Mouse (Mus musculus) liver, embryonic 14.5 days (tissue): ENCODE measurements at regions not wholly inside any gene's neighbourhood (a gene's known extent, or its start where the extent isn't known, plus 50 kb on each side); places are given as distances from the start of the nearest gene placed in this dataset.

Experiments used
- ATAC-seq: fragments of 200-750 bp; cut with Nextera tagmentation; 2 replicates; pipeline ENCODE4 v1.8.0; 2017; ENCODE audit warnings: moderate number of reproducible peaks, mild to moderate bottlenecking, moderate library complexity; ENCODE audit not compliant: insufficient read depth
- DNase-seq, 3 experiments: peaks; one replicate each; pipeline ENCODE4 v3.0.0-alpha.2; 2012 to 2013; ENCODE audit warnings: low read depth in 3 of 3, low spot score in 3 of 3
- H3K27ac ChIP-seq: fragments of 300-500 bp; sonication (generic); 2 replicates; pipeline ENCODE4 v1.5.1; 2014; ENCODE audit warnings: moderate library complexity, mild to moderate bottlenecking, control low read depth, inconsistent platforms
- H3K27me3 ChIP-seq: fragments of 300-500 bp; sonication (generic); 2 replicates; pipeline ENCODE4 v1.6.1; 2014; ENCODE audit warnings: mild to moderate bottlenecking, low read length, moderate library complexity; ENCODE audit not compliant: control insufficient read depth, insufficient read depth
- H3K36me3 ChIP-seq: fragments of 300-500 bp; sonication (generic); replicated peaks from 2 replicates; pipeline ENCODE4 v1.6.1; 2014; ENCODE audit warnings: low read depth; ENCODE audit not compliant: control insufficient read depth, insufficient read depth
- H3K4me1 ChIP-seq, 2 experiments: fragments of 200-500 bp in 1 of 2; fragments of 300-500 bp in 1 of 2; sonication (generic) in 1 of 2; replicated peaks; 2 replicates each; pipeline ENCODE4 v1.6.1; 2012 to 2014; ENCODE audit warnings: antibody characterized with exemption in 1 of 2, inconsistent platforms in 1 of 2, low read length in 1 of 2; ENCODE audit not compliant: control insufficient read depth in 2 of 2, insufficient read depth in 2 of 2
- H3K4me2 ChIP-seq: fragments of 300-500 bp; sonication (generic); 2 replicates; pipeline ENCODE4 v1.6.1; 2014; ENCODE audit warnings: low read depth, mild to moderate bottlenecking, control low read depth, moderate library complexity
- H3K4me3 ChIP-seq, 2 experiments: fragments of 200-500 bp in 1 of 2; fragments of 300-500 bp in 1 of 2; sonication (generic) in 1 of 2; 2 replicates each; pipeline ENCODE4 v1.5.1; 2012 to 2014; ENCODE audit warnings: low read depth in 2 of 2, low read length in 2 of 2, mild to moderate bottlenecking in 2 of 2, control low read depth in 1 of 2, inconsistent platforms in 1 of 2, moderate library complexity in 1 of 2; ENCODE audit not compliant: insufficient read depth in 1 of 2
- H3K9ac ChIP-seq: fragments of 300-500 bp; sonication (generic); replicated peaks from 2 replicates; pipeline ENCODE4 v1.6.1; 2014; ENCODE audit warnings: mild to moderate bottlenecking, control low read depth, moderate library complexity
- H3K9me3 ChIP-seq: fragments of 300-500 bp; sonication (generic); 2 replicates; pipeline ENCODE4 v1.6.1; 2016; ENCODE audit warnings: low read length, mixed read lengths; ENCODE audit not compliant: control insufficient read depth
- CTCF ChIP-seq: IDR thresholded peaks from 2 replicates; pipeline ENCODE4 v1.5.1; 2016; ENCODE audit warnings: antibody characterized with exemption, low read depth, control low read depth
- EP300 ChIP-seq: IDR thresholded peaks from 2 replicates; pipeline ENCODE4 v1.6.1; 2016; ENCODE audit warnings: antibody characterized with exemption, low read depth
- WGBS: fragments of 180-500 bp; shearing (Covaris S2); extraction: QIAGEN DNeasy Blood & Tissue Kit; methylation state at CpG from one replicate; pipeline ENCODE4 v1.1.7; 2014; ENCODE audit not compliant: insufficient replicate concordance; 5-methylcytosine and 5-hydroxymethylcytosine counted together

GRCm38 (mm10) chr15:62350862-62351757, 1428.3 kb upstream of the A1bg start:
- Histone ChIP-seq H3K4me3 (no peak overlapping the region), H3K4me2 (no peak overlapping the region), H3K36me3 (no peaks in the 10 kb centered on the region), H3K9ac (no peak overlapping the region), H3K27me3 (no peaks in the 10 kb centered on the region), H3K9me3 (no peaks in the 10 kb centered on the region), H3K4me1 (peaks cover 0 to 8% of the 10 kb centered on the region in 2 experiments; a peak in 2 of 4 replicates), H3K27ac (no peak overlapping the region)
- ATAC-seq (no peak), DNase-seq (no peak)
- TF ChIP-seq CTCF (no peak), EP300 (no peak)
- WGBS: 56% methylated on average over 6 of the region's 6 CpGs

DNA sequence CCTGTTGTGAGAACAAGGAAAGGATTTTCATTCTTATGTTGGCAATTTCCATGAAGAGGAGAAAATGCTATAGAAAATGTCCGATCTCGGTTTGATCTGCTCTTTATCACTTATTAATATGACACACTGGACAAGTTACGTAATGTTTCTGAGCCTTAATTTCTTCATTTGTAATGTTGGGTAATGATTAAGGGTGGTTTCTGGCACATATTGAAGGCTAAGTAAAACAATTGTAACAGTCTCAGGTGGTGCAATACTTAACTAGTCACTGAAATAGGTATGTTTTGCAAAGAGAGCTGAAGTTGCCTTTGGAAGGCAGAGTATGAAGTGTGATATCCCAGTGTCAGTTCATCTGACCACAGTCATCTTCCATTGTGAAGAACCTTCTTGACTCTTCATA, 1427.2 kb upstream of the A1bg start:
- ATAC-seq: no peak

DNA sequence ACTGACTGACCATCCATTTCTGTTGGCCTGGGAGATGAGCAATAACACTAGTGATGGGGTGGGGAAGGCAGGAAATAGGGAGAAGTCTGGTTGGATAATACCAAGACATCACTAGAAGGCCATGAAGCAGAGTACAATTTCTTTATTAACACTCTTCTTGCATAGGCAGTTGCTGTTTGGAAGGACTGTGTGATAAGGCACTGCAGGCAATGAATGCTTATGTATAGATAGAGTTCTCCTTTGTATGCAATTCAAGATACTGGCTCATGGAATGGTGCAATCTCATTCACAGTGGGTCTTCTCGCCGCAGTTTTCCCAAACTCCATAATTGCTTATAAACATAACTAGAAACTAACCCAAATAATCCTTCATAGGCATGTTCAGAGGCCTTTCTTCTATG, 1426.1 kb upstream of the A1bg start:
- Histone ChIP-seq H3K4me1 (peaks cover 0 to 11% of the 10 kb centered on the region in 2 experiments; a peak in 2 of 4 replicates), H3K27me3 (no peaks in the 10 kb centered on the region), H3K27ac (no peak overlapping the region), H3K4me3 (no peak overlapping the region), H3K4me2 (no peak overlapping the region), H3K9ac (no peak overlapping the region), H3K9me3 (no peaks in the 10 kb centered on the region), H3K36me3 (no peaks in the 10 kb centered on the region)
- WGBS: 38% methylated on average over 2 of the region's 2 CpGs
- DNase-seq (no peak), ATAC-seq (no peak)
- TF ChIP-seq EP300 (peak; percentile 41; the same call in 1 of the 2 replicates), CTCF (no peak)

More for the DNA sequence above, 1427.2 kb upstream of the A1bg start:
- H3K27me3 ChIP-seq: no peaks in the 10 kb centered on the region
- H3K9me3 ChIP-seq: no peaks in the 10 kb centered on the region
- 79% methylated on average over 3 of the region's 3 CpGs for WGBS
- no peak overlapping the region for H3K27ac ChIP-seq
- H3K4me3 ChIP-seq: no peak overlapping the region
- no peak overlapping the region for H3K4me2 ChIP-seq
- TF ChIP-seq CTCF (no peak), EP300 (no peak)
- no peak for DNase-seq
- no peaks in the 10 kb centered on the region for H3K36me3 ChIP-seq
- no peak overlapping the region for H3K9ac ChIP-seq
- H3K4me1 ChIP-seq: peaks cover 0 to 11% of the 10 kb centered on the region in 2 experiments; a peak in 2 of 4 replicates

DNA sequence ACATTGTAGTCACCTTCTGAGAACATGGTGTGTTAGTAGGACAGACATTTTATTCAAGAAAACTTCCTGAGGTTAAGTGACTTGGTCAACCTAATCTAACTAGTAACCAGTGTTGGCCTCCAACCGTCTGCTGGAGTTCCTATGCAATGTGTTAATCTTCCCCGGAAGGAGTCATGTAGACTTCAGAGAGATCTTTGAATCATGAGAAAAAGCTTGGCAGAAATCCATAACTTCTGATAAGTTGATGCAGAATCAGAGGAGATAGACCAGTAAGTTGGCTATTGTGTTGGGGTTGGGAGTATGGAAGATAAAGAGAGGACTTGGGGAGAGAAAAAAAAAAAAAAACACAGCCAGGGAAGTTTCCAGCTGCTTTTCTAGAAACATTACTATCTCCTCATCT, 1424.9 kb upstream of the A1bg start:
- Histone ChIP-seq H3K27ac (no peak overlapping the region), H3K36me3 (no peaks in the 10 kb centered on the region), H3K4me1 (peaks cover 0 to 11% of the 10 kb centered on the region in 2 experiments; a peak in 2 of 4 replicates), H3K27me3 (no peaks in the 10 kb centered on the region), H3K4me2 (no peak overlapping the region), H3K4me3 (no peak overlapping the region), H3K9me3 (no peaks in the 10 kb centered on the region), H3K9ac (no peak overlapping the region)
- TF ChIP-seq EP300: no peak
- no peak for TF ChIP-seq CTCF
- DNase-seq: no peak
- 49% methylated on average over 2 of the region's 2 CpGs for WGBS
- ATAC-seq: no peak

GRCm38 (mm10) chr15:62345893-62346292, 1423.1 kb upstream of the A1bg start:
- no peaks in the 10 kb centered on the region for H3K27me3 ChIP-seq
- H3K9ac ChIP-seq: no peak overlapping the region
- DNase-seq (peak in 2 of 3 experiments; percentile 17 to 33), ATAC-seq (no peak)
- no peaks in the 10 kb centered on the region for H3K9me3 ChIP-seq
- H3K27ac ChIP-seq: no peak overlapping the region
- TF ChIP-seq EP300 (no peak), CTCF (no peak)
- no peaks in the 10 kb centered on the region for H3K36me3 ChIP-seq
- WGBS: 50% methylated on average over 5 of the region's 5 CpGs
- no peak overlapping the region for H3K4me2 ChIP-seq
- no peak overlapping the region for H3K4me3 ChIP-seq
- H3K4me1 ChIP-seq: peaks cover 0 to 11% of the 10 kb centered on the region in 2 experiments; a peak in 2 of 4 replicates
